8 mouse cellular contexts compared by ENCODE assay signal in genomic region chr9:63757865-63758440, GRCm38 (mm10). TPM values are rescaled to one million over a fixed set of nuclear protein-coding genes. Genes with fewer than 3 reads are reported as not detected.
DNase-seq lines count a peak whose midpoint lies in the region; ATAC-seq and TF ChIP-seq lines count a peak whose summit lies in the region.

Smad3 (minus strand) TSS chr9:63757994.

- peak; percentile 90 for ATAC-seq in embryonic facial prominence, embryonic 11.5 days (replicated peaks; ENCODE audit: insufficient number of reproducible peaks, low FRiP score, low TSS enrichment, low read depth)
- peak; percentile 75 for ATAC-seq in granulocyte monocyte progenitor cell, adult 5-6 weeks (replicated peaks; ENCODE audit: poor library complexity, severe bottlenecking)
- peak; percentile 86 for ATAC-seq in limb, embryonic 11.5 days (ENCODE audit: insufficient number of reproducible peaks, low FRiP score, low TSS enrichment, low read depth)
- peak; percentile 91 for ATAC-seq in midbrain, embryonic 13.5 days

- peak within 1 kb of the TSS; percentile 86 for H3K4me3 ChIP-seq in embryonic facial prominence, embryonic 11.5 days (ENCODE audit: low read depth, low read length)
- peak within 1 kb of the TSS; percentile 88 for H3K4me3 ChIP-seq in limb, embryonic 11.5 days (ENCODE audit: low read depth, low read length)
- peak within 1 kb of the TSS; percentile 74 for H3K4me3 ChIP-seq in midbrain, embryonic 13.5 days (replicated peaks)
- H3K4me3 ChIP-seq in small intestine, adult 2 months (ENCODE audit: low read depth, low read length): peak within 1 kb of the TSS; percentile 95

- peak; percentile 67 for TF ChIP-seq POLR2A in small intestine, adult 2 months (IDR thresholded peaks at IDR 0.05; ENCODE audit: low read depth, low read length)

- H3K27ac ChIP-seq in embryonic facial prominence, embryonic 11.5 days (replicated peaks; ENCODE audit: low read depth, low read length): peak within 1 kb of the TSS; percentile 98
- peak within 1 kb of the TSS; percentile 98 for H3K27ac ChIP-seq in limb, embryonic 11.5 days (replicated peaks; ENCODE audit: low read depth, low read length)
- H3K27ac ChIP-seq in midbrain, embryonic 13.5 days: peak within 1 kb of the TSS; percentile 86
- H3K27ac ChIP-seq in small intestine, adult 2 months (ENCODE audit: insufficient read depth, low read depth, low read length): peak within 1 kb of the TSS; percentile 82

- H3K9ac ChIP-seq in embryonic facial prominence, embryonic 11.5 days (replicated peaks; ENCODE audit: low read length): peak within 1 kb of the TSS; percentile 83
- H3K9ac ChIP-seq in limb, embryonic 11.5 days (ENCODE audit: low read length): peak within 1 kb of the TSS; percentile 95
- H3K9ac ChIP-seq in midbrain, embryonic 13.5 days (replicated peaks): peak within 1 kb of the TSS; percentile 83

- peak; percentile 98 for DNase-seq in 3134 (ENCODE audit: extremely low read depth, insufficient read length, low spot score)
- DNase-seq in adrenal gland, postnatal 25 days: peak; percentile 96
- DNase-seq in embryonic facial prominence, embryonic 11.5 days (ENCODE audit: low spot score): peak; percentile 92
- DNase-seq in kidney, adult 11 months: peak; percentile 98
- DNase-seq in limb, embryonic 11.5 days (ENCODE audit: low spot score): peak; percentile 92

- TF ChIP-seq CTCF in small intestine, adult 2 months (IDR thresholded peaks at IDR 0.05; ENCODE audit: extremely low read depth, insufficient read length, insufficient replicate concordance, low read depth, low read length): no peak

- H3K27me3 ChIP-seq in embryonic facial prominence, embryonic 11.5 days (ENCODE audit: control insufficient read depth, insufficient read depth, low read length): no peaks in the 10 kb centered on the region
- H3K27me3 ChIP-seq in limb, embryonic 11.5 days (ENCODE audit: control insufficient read depth, insufficient read depth, low read length): no peaks in the 10 kb centered on the region
- peaks cover 17% of the 10 kb centered on the region; the same call in 1 of the 2 replicates for H3K27me3 ChIP-seq in midbrain, embryonic 13.5 days
- no peaks in the 10 kb centered on the region for H3K27me3 ChIP-seq in small intestine, adult 2 months (ENCODE audit: control insufficient read depth, insufficient read depth, low read length)

- H3K36me3 ChIP-seq in embryonic facial prominence, embryonic 11.5 days (replicated peaks; ENCODE audit: control insufficient read depth, insufficient read depth, low read depth, low read length): no peaks in the 10 kb centered on the region; the same call in 1 of the 2 replicates
- no peaks in the 10 kb centered on the region for H3K36me3 ChIP-seq in limb, embryonic 11.5 days (ENCODE audit: control insufficient read depth, insufficient read depth, low read length)
- H3K36me3 ChIP-seq in midbrain, embryonic 13.5 days: no peaks in the 10 kb centered on the region
- H3K36me3 ChIP-seq in small intestine, adult 2 months (ENCODE audit: control insufficient read depth, insufficient read depth, low read length): no peaks in the 10 kb centered on the region

- H3K9me3 ChIP-seq in embryonic facial prominence, embryonic 11.5 days (replicated peaks; ENCODE audit: control insufficient read depth, low read length): no peaks in the 10 kb centered on the region
- H3K9me3 ChIP-seq in limb, embryonic 11.5 days (ENCODE audit: control insufficient read depth, low read length): peaks cover 4% of the 10 kb centered on the region; the same call in 1 of the 2 replicates
- no peaks in the 10 kb centered on the region for H3K9me3 ChIP-seq in midbrain, embryonic 13.5 days

- peak within 1 kb of the TSS; percentile 51 for H3K4me2 ChIP-seq in embryonic facial prominence, embryonic 11.5 days (ENCODE audit: low read depth, low read length)
- H3K4me2 ChIP-seq in limb, embryonic 11.5 days (ENCODE audit: low read depth, severe bottlenecking): peak within 1 kb of the TSS; percentile 79
- peak within 1 kb of the TSS; percentile 99 for H3K4me2 ChIP-seq in midbrain, embryonic 13.5 days (replicated peaks)

- H3K4me1 ChIP-seq in embryonic facial prominence, embryonic 11.5 days (ENCODE audit: control insufficient read depth, insufficient read depth, low read length): peaks cover 11% of the 10 kb centered on the region
- H3K4me1 ChIP-seq in limb, embryonic 11.5 days (ENCODE audit: control insufficient read depth, insufficient read depth, low read length): peaks cover 35% of the 10 kb centered on the region
- H3K4me1 ChIP-seq in midbrain, embryonic 13.5 days (replicated peaks): peaks cover 58% of the 10 kb centered on the region
- H3K4me1 ChIP-seq in small intestine, adult 2 months (ENCODE audit: control insufficient read depth, insufficient read depth, insufficient read length, low read length): peaks cover 37% of the 10 kb centered on the region

- under 1% methylated on average over 51 of the region's 59 CpGs for WGBS in embryonic facial prominence, embryonic 11.5 days
- under 1% methylated on average over 51 of the region's 59 CpGs for WGBS in limb, embryonic 11.5 days
- WGBS in midbrain, embryonic 13.5 days: under 1% methylated on average over 59 of the region's 59 CpGs
- whole genome bisulfite sequencing in small intestine, adult 2 months: under 1% methylated on average over 59 of the region's 59 CpGs

RNA-seq across cellular contexts. Expression of gene Smad3, which starts in this region (rescaled TPM):
- 36.2 and 46.0 TPM in 2 replicates for total RNA-seq in adrenal gland, postnatal 25 days (2021)
- polyA plus RNA-seq in embryonic facial prominence, embryonic 11.5 days (2014; fragmentation: Nextera tagmentation; extraction: Ambion mirVana): 19.0 and 21.9 TPM in 2 replicates
- total RNA-seq in granulocyte monocyte progenitor cell, adult 5-6 weeks (2014; fragmentation: Nextera tagmentation): 12.6 and 21.3 TPM in 2 replicates
- 11.6 and 24.7 TPM in 2 replicates for total RNA-seq in granulocyte monocyte progenitor cell, adult 5-6 weeks (2017)
- polyA plus RNA-seq in limb, embryonic 11.5 days (2014; fragmentation: Nextera tagmentation; extraction: Ambion mirVana): 21.0 and 24.0 TPM in 2 replicates
- 10.1 and 11.6 TPM in 2 replicates for polyA plus RNA-seq in midbrain, embryonic 13.5 days (2015; fragmentation: Nextera tagmentation; extraction: Ambion mirVana)
- polyA plus RNA-seq in small intestine, adult 2 months (2012; rRNA removed): 13.9 and 21.6 TPM in 2 replicates

Comparison
In these comparisons a context has a peak if more than half of its experiments do, and no peak if none do; other contexts are left out.
1. Peak in every context shown above with its lines: DNase-seq, ATAC-seq, H3K4me3 ChIP-seq and H3K27ac ChIP-seq.